Mouse (Mus musculus): Measurements from ENCODE around the gene Aacs. TPM values are rescaled to one million over a fixed set of nuclear protein-coding genes. Genes with fewer than 3 reads are reported as not detected.
A peak's percentile ranks its signal among the peaks of the same experiment; 100 is the strongest.

Gene Aacs
- polyA plus RNA-seq, 1 experiment from 2014 or later: 82.4 TPM

DNA sequence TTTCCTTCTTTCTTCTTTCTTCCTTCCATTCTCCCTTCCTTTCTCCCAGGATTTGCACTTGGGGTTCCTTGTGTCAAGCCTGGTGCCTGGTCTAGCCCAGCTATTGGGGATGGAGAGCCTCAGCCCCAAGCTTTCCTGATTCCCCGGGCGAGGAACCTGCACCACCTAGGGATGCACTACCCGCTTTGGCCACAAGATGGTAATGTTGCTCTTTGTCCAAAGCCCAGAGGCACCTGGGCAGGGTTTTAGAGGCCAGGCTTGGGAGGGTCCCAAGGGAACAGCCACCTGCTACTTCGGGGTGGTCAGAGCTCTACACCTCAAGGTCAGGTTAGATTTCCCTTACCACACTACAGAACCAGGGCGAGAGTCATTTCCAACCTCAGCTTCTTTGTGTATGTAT is 53.5 kb downstream of the Aacs start:
- WGBS: 6% methylated on average over 5 of the region's 5 CpGs
- H3K36me3 ChIP-seq: no peaks in the 10 kb centered on the region
- H3K4me2 ChIP-seq (replicated peaks): no peak overlapping the region
- no peaks in the 10 kb centered on the region for H3K9me3 ChIP-seq
- H3K9ac ChIP-seq (replicated peaks): no peak overlapping the region
- peaks cover 15% of the 10 kb centered on the region; the same call in 1 of the 2 replicates for H3K27me3 ChIP-seq
- 0 out of 2 replicates have a peak, but pooled peaks have one; percentile 12 for ATAC-seq (replicated peaks)
- no peak overlapping the region for H3K4me3 ChIP-seq
- peaks cover 24% of the 10 kb centered on the region for H3K4me1 ChIP-seq
- no peak overlapping the region for H3K27ac ChIP-seq (replicated peaks)

- 6% methylated on average over 24 of the region's 25 CpGs for WGBS
- Histone ChIP-seq H3K9me3 (no peaks in the 10 kb centered on the region), H3K9ac (replicated peaks) (peak within 1 kb of the TSS; percentile 60), H3K4me1 (peaks cover 35% of the 10 kb centered on the region), H3K36me3 (no peaks in the 10 kb centered on the region), H3K4me3 (peak within 1 kb of the TSS; percentile 66), H3K4me2 (replicated peaks) (peak within 1 kb of the TSS; percentile 95), H3K27ac (replicated peaks) (peak within 1 kb of the TSS; percentile 69), H3K27me3 (peaks cover 15% of the 10 kb centered on the region; the same call in 1 of the 2 replicates)
- peak; percentile 41 for ATAC-seq (replicated peaks)
Observed at GRCm38 (mm10) chr5:125531634-125532033, 56.0 kb downstream of the Aacs start, which contains the start of gene Tmem132b. Tmem132b (plus strand) TSS chr5:125531774.

- under 1% methylated on average over 29 of the region's 30 CpGs for WGBS
Observed at GRCm38 (mm10) chr5:125532191-125532544, 56.6 kb downstream of the Aacs start.

DNA sequence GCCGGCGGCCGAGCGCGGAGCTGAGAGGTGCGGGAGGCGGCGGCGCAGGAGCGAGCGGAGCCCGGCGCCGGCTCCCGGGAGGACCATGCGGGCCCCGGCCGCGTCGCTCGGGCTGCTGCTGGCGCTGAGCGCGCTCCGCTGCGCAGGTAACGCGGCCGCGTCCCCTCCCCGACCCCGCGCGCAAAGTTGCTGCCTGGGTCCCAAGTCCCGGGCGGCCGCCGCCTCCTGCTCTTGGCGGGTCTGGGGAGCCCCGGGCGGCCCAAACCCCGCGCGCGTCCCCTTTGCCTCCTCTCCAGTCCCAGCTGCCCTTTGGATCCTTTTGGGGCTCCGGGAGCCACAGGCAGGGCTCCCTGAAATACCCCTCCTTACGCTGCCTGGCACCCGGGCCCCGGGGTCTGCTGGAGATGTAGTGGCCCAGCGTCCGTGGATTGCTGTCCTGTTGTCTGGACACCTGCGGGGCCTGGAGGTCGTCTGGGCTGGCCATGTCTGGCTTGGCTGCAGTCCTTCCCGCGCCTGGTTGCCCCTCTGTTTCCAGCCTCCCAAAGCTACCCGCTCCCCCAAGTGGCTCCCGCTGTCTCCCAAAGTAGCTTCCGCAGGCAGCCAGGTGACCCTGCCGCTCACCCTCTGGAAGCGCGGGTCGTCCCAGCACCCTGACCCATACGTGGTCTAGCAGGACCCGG is 57.1 kb downstream of the Aacs start:
- Histone ChIP-seq H3K9me3 (no peaks in the 10 kb centered on the region), H3K4me1 (peaks cover 35% of the 10 kb centered on the region), H3K36me3 (no peaks in the 10 kb centered on the region), H3K9ac (replicated peaks) (peak overlapping the region; percentile 60), H3K27me3 (peaks cover 15% of the 10 kb centered on the region; the same call in 1 of the 2 replicates), H3K4me2 (replicated peaks) (peak overlapping the region; percentile 95), H3K4me3 (peak overlapping the region; percentile 66), H3K27ac (replicated peaks) (peak overlapping the region; percentile 69)
- WGBS: under 1% methylated on average over 32 of the region's 64 CpGs
- peak; percentile 6; the same call in 1 of the 2 replicates for ATAC-seq (replicated peaks)

More at GRCm38 (mm10) chr5:125532191-125532544, 56.6 kb downstream of the Aacs start:
- peak; percentile 55 for ATAC-seq (replicated peaks)
- H3K36me3 ChIP-seq: no peaks in the 10 kb centered on the region
- H3K27ac ChIP-seq (replicated peaks): peak overlapping the region; percentile 69
- peak overlapping the region; percentile 66 for H3K4me3 ChIP-seq
- peaks cover 35% of the 10 kb centered on the region for H3K4me1 ChIP-seq
- no peaks in the 10 kb centered on the region for H3K9me3 ChIP-seq
- peak overlapping the region; percentile 60 for H3K9ac ChIP-seq (replicated peaks)
- H3K27me3 ChIP-seq: peaks cover 15% of the 10 kb centered on the region; the same call in 1 of the 2 replicates
- H3K4me2 ChIP-seq (replicated peaks): peak overlapping the region; percentile 95

- Histone ChIP-seq H3K9me3 (no peaks in the 10 kb centered on the region), H3K9ac (replicated peaks) (peak overlapping the region; percentile 60), H3K4me3 (peak overlapping the region; percentile 66), H3K27me3 (peaks cover 15% of the 10 kb centered on the region; the same call in 1 of the 2 replicates), H3K4me2 (replicated peaks) (peak overlapping the region; percentile 95), H3K4me1 (peaks cover 35% of the 10 kb centered on the region), H3K36me3 (no peaks in the 10 kb centered on the region), H3K27ac (replicated peaks) (peak overlapping the region; percentile 69; the same call in 1 of the 2 replicates)
- no peak for ATAC-seq (replicated peaks)
- under 1% methylated on average over 24 of the region's 24 CpGs for WGBS
Observed at GRCm38 (mm10) chr5:125533225-125533900, 57.7 kb downstream of the Aacs start.

GRCm38 (mm10) chr5:125534168-125534610 is 58.6 kb downstream of the Aacs start:
- Histone ChIP-seq H3K9ac (replicated peaks) (peak overlapping the region; percentile 60), H3K9me3 (no peaks in the 10 kb centered on the region), H3K27me3 (peaks cover 15% of the 10 kb centered on the region; the same call in 1 of the 2 replicates), H3K4me2 (replicated peaks) (peak overlapping the region; percentile 95), H3K27ac (replicated peaks) (peak overlapping the region; percentile 59), H3K4me1 (peaks cover 35% of the 10 kb centered on the region), H3K36me3 (no peaks in the 10 kb centered on the region), H3K4me3 (peak overlapping the region; percentile 66)
- ATAC-seq (replicated peaks): no peak
- 7% methylated on average over 7 of the region's 7 CpGs for WGBS

DNA sequence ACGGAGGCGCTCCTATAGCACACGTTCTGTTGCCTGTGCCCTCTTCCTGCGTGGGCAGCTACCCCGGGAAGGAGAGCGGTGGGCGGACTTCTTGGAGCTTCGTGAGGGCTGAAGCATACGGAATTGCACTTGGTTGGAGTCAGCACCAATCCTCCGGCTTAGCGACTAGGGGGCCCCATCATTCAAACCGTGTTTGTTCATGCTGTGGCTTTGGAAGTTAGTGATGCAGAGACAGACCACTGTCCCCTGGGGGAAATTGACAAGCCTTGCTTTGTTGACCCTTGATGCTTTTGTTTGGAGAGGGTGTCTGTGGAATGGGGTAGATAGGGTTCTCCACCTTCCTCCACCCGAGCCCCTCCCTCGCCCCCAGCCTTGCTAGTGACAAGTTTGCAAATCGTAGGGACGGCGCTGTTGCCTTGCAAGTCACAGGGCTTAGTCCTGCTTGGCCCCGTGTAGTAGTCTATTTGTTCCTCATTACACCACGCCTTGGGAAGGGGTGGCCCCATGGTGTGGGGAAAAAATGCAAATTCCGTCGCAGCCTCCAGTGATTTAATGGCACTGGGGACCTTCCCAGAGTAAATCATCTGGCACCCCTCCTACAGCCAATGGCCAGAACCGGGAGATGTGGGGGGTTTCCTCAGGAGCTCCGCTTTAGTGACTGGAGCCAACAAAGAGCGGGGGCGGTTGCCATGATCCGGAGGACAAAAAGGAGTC is 59.2 kb downstream of the Aacs start:
- peaks cover 15% of the 10 kb centered on the region; the same call in 1 of the 2 replicates for H3K27me3 ChIP-seq
- peak; percentile 51 for ATAC-seq (replicated peaks)
- H3K4me3 ChIP-seq: peak overlapping the region; percentile 66
- WGBS: 3% methylated on average over 26 of the region's 26 CpGs
- H3K9ac ChIP-seq (replicated peaks): peak overlapping the region; percentile 23; the same call in 1 of the 2 replicates
- no peaks in the 10 kb centered on the region for H3K36me3 ChIP-seq
- H3K9me3 ChIP-seq: no peaks in the 10 kb centered on the region
- H3K27ac ChIP-seq (replicated peaks): peak overlapping the region; percentile 59
- H3K4me1 ChIP-seq: peaks cover 35% of the 10 kb centered on the region
- peak overlapping the region; percentile 95 for H3K4me2 ChIP-seq (replicated peaks)

DNA sequence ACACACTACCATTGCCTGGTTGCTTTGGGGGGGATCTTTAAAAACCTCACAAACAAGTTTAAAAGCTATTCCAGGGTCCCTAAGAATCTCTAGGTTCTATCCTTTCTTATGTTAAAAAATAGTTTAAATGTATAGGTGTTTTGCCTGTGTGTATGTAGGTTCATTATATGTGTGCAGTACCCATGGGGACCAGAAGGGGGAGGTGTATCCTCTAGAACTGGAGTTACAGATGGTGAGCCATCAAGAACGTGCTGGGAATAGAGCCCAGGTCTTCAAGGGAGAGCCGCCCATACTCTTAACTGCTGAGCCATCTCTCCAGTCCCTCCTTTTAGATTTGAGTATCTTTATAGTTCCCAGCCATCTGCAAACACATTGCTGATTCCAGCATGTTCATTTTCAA is 69.5 kb downstream of the Aacs start:
- H3K4me1 ChIP-seq: peaks cover 25% of the 10 kb centered on the region
- H3K9ac ChIP-seq (replicated peaks): no peak overlapping the region
- H3K27ac ChIP-seq (replicated peaks): no peak overlapping the region
- H3K9me3 ChIP-seq: no peaks in the 10 kb centered on the region
- H3K4me2 ChIP-seq (replicated peaks): no peak overlapping the region
- no peak overlapping the region for H3K4me3 ChIP-seq
- H3K36me3 ChIP-seq: no peaks in the 10 kb centered on the region
- WGBS: 93% methylated on average over 2 of the region's 2 CpGs
- no peak for ATAC-seq (replicated peaks)
- H3K27me3 ChIP-seq: no peaks in the 10 kb centered on the region

DNA sequence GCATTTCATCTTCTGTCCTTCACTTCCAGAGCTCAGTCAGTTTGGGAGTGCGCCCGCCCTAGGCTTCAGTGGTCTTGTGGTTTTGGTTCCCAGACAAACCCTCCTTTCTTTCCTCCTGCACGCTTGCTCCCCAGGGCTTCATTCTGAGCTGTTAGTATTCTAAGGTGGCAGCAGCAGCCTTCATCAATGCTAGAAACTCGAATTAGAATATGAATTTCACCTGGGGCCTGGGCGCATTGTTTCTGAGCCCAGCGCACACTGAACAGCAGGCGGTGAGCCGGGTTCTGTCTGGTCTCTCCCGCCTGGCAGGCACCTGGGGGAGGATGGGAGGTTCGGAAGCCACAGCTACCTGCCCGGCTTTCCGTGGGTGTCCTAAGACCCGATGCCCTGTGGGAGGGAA is 70.7 kb downstream of the Aacs start:
- no peaks in the 10 kb centered on the region for H3K27me3 ChIP-seq
- no peak overlapping the region for H3K9ac ChIP-seq (replicated peaks)
- no peak overlapping the region for H3K4me3 ChIP-seq
- H3K4me1 ChIP-seq: peaks cover 28% of the 10 kb centered on the region
- no peak overlapping the region for H3K4me2 ChIP-seq (replicated peaks)
- no peaks in the 10 kb centered on the region for H3K9me3 ChIP-seq
- no peak for ATAC-seq (replicated peaks)
- H3K36me3 ChIP-seq: no peaks in the 10 kb centered on the region
- WGBS: 28% methylated on average over 13 of the region's 13 CpGs
- H3K27ac ChIP-seq (replicated peaks): no peak overlapping the region

DNA sequence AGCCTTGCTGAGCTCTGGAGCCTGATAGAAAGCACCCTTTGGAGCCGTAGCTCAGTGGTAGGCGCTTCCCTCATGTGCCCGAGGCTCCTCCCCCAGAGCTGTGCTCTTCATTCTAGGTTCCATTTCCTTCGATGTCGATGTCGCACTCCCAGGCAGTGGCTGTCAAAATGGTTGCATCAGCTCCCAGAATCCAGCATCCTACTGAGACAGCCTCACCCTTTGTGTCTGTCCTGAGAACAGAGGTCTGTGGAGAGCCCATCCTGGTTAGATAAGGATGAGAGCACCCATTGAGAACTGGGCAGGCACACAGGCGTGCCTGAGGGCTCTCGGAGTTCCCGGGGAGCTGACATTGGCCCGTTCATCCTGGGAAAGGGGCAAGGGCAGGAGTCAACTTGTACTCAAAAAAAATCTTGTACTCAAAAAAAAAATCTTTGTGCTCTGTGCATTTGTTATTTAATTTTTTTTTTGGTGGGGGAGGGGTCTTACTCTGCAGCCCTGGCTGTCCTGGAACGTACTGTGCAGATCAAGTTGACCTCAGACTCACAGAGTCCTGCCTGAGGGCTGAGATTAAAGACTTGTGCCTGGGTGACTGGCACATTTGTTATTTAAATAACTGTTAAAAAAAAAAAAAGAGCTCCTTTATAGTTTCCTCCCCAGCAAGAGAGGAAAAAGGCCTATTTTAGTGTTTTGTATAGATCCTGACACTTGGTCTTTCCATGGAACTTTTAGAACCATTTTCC is 74.3 kb downstream of the Aacs start:
- H3K9me3 ChIP-seq: no peaks in the 10 kb centered on the region
- no peak overlapping the region for H3K4me3 ChIP-seq
- H3K9ac ChIP-seq (replicated peaks): no peak overlapping the region
- peak overlapping the region; percentile 27; the same call in 1 of the 2 replicates for H3K27ac ChIP-seq (replicated peaks)
- H3K36me3 ChIP-seq: no peaks in the 10 kb centered on the region
- H3K4me2 ChIP-seq (replicated peaks): peak overlapping the region; percentile 10; the same call in 1 of the 2 replicates
- H3K27me3 ChIP-seq: no peaks in the 10 kb centered on the region
- WGBS: 14% methylated on average over 11 of the region's 11 CpGs
- H3K4me1 ChIP-seq: peaks cover 21% of the 10 kb centered on the region
- no peak; the same call in 1 of the 2 replicates for ATAC-seq (replicated peaks)

- 73% methylated on average over 5 of the region's 5 CpGs for WGBS
- H3K4me3 ChIP-seq: no peak overlapping the region
- no peak overlapping the region for H3K9ac ChIP-seq (replicated peaks)
- H3K27me3 ChIP-seq: no peaks in the 10 kb centered on the region
- no peaks in the 10 kb centered on the region for H3K36me3 ChIP-seq
- no peaks in the 10 kb centered on the region for H3K4me1 ChIP-seq
- H3K4me2 ChIP-seq (replicated peaks): no peak overlapping the region
- H3K27ac ChIP-seq (replicated peaks): no peak overlapping the region
- ATAC-seq (replicated peaks): no peak
- H3K9me3 ChIP-seq: 0 out of 2 replicates have a peak, but pooled peaks cover 3% of the 10 kb centered on the region
Observed at GRCm38 (mm10) chr5:125555732-125556131, 80.1 kb downstream of the Aacs start.
